Mouse (Mus musculus) T-helper 17 cell (primary cell): ENCODE data around the gene Xab2.
"Not testable (repeated sequence)": the region's sequence is repeated elsewhere in the genome, so short reads cannot be mapped to it uniquely, and the experiment has no call there.

ENCODE experiments used
- in situ Hi-C, 2 experiments: fragments of 300-600 bp; cut with MboI, MseI; formaldehyde crosslinking; loops; 1 replicate in 1 of 2; 2 replicates in 1 of 2; pipeline ENCODE4 v1.15.1; 2025; ENCODE audit warnings: high pct_unique_total_duplicates in 2 of 2

The Xab2 gene

DNA sequence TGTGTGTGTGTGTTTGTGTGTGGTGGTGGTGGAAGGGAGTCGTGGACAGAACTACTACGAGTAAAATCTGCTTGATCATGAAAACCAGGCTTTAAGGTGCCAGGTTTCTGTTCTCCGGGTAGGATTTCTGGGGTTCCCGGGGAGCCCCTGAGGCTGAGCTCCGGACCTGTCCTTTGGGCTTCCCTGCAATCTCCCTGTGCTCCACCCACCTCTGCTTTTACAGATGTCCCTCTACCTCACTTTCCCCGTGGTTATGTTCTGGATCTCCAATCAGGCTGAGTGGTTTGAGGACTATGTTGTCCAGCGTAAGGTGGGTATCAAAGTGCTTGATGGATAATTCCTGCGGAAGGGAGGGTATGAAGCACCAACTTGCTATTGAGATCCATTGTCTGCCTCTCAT, 1.0 kb upstream of the Xab2 start:
- in situ Hi-C loops = loop anchor here in 1 of 2 experiments (5.0 to 10.0 kb wide), 2 partner anchors 117 to 545 kb away; partner anchors contain the start of genes Evi5l and Mcoln1

DNA sequence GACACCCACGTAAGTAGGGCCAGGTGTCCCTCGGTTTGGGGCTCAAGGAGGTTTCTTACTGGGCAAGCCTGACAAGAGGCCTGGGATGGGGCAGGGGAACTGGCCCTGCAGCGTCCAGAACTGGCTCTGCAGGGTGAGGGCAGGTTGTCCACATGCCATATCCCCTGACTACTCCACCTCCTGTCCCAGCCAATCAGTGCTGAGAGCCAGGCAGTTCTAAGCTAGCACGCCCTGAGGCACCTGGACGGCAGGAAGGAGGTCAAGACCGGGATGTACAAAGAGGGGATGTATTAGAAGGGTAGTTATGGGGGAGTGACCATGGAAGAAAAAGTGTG, 11.3 kb downstream of the Xab2 start:
- in situ Hi-C loops = no loop called here

DNA sequence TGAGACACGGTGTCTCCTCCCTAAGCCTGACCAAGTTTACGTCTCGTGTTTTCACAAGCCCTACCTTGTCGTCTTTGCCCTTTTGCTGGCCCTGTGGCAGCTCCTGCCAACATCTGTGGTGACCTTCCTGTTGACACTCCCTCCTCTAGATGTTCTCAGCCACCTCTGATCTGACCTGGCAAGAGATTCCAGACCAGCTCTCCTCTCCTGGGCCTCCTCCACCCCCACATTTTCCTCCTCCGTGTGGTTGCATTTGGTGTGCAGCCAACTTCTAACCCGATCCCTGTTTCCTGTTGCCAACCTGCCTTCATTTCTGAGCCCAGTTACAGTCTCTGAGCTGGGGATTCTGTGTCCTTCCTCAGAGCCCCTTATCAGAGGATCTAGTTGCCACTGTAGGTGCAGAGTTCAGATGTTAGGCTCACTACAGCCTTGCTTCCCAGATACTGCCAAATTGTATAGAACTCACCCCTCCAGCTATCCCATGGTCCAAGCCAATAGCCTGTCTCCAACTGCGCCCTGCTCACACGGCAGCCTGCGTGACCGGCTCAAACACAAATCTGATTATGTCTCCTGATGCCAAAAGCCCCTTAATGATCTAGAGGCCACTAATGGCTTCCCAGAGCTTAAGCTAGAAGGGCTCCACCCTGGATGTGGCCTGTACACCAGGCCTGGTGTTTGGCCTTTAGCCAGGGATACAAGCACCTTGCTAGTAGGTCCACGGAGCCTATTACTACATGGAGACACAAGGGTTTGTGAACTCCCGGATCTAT, 11.9 kb downstream of the Xab2 start:
- in situ Hi-C loops = no loop called here

DNA sequence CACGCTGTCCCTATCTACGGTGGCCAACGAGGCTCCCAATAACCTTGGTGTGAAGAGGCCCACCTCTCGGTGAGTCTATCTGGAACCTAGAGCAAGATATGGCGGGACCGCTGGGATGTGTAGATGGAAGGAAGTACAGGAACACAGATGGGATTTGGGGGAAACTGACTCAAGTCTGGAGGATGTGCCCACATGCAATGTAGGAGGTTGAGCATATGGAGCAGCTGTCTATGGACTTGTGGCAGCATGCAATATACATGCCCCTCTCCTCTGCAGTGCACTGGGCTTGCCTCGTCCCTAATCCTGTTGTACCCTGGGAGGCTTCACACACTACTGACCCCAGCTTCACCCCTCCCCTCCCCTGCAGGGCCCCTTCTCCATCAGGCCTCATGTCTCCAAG, 13.3 kb downstream of the Xab2 start:
- in situ Hi-C loops = no loop called here

DNA sequence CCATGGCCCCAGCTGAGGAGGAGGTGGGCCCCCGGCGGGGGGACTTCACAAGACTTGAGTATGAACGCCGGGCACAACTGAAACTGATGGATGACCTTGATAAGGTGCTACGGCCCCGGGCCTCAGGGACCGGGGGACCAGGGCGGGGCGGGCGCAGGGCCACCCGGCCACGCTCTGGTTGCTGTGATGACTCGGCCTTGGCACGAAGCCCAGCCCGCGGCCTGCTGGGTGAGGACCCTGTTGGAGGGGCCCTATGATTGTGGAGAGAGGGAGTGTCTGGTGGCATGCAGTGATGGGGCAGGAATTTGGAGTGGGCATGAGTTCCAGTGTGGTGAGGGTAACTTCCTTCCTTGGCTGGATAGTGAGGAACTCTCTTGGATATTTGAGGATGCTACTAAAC, 14.5 kb downstream of the Xab2 start:
- in situ Hi-C loops = no loop called here

DNA sequence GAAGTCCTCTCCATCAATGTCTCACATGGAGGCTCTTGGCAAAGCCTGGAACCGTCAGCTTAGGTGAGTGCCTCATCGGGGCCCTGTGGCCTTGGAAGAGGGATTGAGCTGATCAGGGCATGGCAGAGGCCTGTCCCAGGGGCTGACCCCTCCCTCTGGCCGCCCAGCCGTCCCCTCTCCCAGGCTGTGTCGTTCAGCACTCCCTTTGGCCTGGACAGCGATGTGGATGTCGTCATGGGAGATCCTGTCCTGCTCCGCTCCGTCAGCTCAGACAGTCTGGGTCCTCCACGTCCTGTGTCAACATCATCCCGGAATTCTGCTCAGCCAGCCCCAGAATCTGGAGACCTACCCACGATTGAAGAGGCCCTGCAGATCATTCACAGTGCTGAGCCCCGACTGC, 17.7 kb downstream of the Xab2 start:
- in situ Hi-C loops = no loop called here

DNA sequence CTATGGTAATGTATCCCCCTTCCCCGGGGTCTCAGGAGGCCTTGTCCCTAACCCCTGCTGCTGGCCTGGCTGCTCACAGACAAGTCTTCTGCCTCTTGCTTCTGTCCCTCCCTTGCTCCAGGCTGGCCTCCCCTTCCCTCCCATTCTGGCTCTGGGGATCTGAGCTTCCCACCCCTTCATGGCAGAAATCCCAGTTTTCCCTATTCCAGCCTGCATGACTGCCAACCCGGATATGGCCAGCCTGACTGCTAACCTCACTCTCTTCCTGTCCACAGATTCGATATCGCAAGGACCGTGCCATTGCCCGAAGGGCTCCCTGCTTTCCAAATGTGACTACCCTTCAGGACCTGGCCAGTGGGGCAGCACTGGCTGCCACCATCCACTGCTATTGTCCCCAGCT, 20.7 kb downstream of the Xab2 start:
- in situ Hi-C loops = no loop called here

DNA sequence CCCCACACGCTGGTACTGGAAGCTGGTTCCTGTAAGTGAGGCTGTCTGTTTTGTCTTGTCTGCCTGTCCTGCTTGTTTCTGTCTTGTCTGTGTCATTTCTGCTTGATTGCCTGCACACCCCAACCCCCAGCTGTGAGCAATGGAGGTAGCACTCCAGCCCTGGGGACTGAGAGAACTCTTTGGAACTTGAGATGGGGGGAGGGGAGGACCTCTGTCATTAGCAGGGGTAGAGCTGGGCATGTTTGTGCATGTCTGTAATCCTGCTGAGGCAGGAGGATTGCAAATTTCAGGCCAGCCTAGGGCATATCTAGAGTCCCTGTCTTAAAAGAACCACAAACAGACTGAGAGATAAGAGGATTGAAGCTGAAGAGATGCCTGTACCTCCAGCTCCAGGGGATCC, 21.9 kb downstream of the Xab2 start:
- in situ Hi-C loops = no loop called here

DNA sequence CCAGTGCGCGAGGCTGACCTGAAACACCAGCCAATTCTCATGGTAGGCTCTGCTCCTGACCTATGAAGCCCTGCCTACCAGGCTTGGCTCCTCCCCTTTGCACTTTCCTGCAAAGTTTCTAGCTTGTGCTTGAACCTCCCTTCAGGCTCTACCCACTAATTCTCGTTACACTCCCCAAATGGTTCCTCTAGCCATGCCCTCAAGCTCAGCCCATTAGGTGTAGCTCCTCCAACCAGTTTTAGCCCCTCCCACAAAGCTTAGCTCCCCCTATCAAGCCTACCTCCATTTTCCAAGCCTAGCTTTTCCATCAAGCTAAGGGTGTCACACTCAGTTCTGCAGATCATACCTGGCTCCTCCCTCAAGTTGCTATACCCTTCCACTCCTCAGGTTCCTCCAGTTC, 23.1 kb downstream of the Xab2 start:
- in situ Hi-C loops = no loop called here

DNA sequence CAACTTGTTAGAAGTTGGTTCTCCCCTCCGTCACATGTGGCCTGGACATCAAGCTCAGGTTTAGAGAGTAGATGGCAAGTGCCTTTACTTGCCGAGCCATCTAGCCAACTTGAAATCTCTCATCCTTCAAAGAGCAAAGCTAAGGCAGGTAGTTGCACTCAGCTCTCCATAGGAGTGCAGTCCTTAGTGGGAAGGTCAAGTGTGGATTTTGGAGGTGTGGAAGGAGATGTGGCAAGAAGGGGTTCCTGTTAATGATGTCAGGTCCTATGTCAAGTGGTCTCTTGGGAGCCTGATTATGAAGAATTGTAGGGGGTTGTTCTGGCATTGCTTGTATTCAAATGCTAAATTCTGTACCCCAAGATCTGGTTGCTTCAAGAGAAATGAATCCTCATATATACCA, 26.6 kb downstream of the Xab2 start:
- in situ Hi-C loops = no loop called here

DNA sequence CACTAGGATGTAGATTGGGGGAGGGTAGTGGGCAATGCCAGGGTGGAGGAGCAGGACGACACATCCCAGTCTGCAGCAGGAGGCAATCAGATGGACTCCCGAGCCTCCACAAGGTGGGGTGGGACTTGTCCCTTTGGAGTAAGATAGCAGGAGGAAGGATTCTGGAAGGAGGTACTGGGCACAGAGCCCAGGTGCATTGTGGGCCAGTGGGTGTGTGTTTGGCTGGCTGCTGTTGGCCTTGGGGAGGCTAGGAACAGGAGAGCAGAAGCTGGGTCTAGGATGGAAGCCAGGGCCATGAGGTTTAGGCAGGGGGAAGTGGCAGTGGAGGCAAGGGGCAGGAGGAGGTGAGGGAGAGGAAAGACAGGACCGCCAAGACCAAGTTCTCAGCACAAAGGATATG, 27.6 kb downstream of the Xab2 start:
- in situ Hi-C loops = no loop called here

DNA sequence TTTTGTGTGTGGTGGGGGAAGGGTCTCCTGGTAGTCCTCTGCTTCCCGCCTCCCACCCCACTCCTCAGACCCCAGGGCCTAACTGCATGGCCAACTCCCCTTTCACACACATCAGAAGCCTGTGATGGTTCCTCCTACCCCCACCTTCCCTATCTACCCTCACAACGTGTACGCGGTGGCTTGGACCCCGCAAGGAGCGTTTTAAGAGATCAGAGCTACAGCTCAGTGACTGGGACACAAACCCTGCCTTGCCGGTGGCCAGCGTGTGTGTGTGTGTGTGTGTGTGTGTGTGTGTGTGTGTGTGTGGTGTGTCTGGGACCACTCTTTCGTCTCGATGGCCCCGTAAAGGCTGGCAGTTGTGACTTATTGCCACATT, 32.9 kb downstream of the Xab2 start:
- in situ Hi-C loops = no loop called here

DNA sequence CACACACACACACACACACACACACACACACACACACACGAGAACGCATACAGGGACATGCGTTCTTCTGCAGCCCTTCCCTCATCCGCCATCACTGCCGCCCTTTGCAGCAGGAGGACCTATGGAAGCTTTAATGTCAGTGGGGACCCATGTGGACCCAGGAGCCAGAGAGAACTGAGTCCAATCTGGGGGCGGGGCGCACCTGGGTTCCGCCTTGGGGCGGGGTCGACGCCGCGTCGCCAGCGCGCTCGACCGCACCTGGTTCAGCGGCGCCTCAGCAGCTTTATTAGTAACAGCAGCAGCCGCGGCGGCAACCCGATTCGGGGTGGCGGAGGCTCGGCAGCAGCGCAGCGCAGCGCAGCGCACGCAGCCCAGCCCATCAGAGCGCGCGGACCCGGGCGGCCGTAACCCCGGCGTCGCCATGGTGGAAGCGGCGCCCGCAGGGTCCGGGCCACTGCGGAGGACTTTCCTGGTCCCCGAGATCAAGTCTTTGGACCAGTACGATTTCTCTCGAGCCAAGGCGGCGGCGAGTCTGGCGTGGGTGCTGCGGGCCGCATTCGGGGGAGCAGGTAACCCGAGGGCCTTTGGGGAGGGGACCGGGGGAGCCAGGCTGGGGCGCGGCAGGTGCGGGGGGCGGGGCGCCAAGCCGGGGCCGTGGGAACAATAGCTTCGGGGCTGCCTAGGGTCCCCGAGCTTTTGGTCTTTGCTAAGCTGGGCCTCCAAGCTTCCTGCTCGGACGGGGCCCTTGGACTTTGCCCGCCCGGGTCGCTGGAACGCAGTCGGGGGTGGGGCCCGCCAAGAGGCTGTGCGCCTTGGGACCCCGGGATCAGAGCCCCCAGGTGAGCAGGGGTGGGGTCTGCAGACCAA, 33.5 kb downstream of the Xab2 start:
- in situ Hi-C loops = no loop called here

DNA sequence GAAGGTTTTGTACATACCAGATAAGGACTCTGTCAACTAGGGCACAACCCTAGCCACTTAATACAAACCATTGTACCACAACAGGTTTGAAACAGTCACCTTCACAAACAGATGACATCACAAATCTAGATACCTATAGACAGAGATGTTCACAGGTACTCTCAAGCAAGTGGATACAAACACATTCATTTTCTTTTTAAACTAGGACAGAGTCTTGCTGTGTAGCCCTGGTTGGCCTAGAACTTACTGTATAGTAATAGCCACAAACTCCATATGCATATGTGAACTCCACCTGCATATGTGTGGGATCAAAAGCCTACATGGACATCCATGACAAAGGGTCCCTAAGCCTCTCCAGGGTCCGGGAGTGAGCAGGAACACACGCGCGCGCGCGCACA, 34.1 kb downstream of the Xab2 start, which contains the start of gene Camsap3:
Gene Camsap3, plus strand, starts transcription at position 301 of the 398 bp plus-strand sequence.
- in situ Hi-C loops = no loop called here

DNA sequence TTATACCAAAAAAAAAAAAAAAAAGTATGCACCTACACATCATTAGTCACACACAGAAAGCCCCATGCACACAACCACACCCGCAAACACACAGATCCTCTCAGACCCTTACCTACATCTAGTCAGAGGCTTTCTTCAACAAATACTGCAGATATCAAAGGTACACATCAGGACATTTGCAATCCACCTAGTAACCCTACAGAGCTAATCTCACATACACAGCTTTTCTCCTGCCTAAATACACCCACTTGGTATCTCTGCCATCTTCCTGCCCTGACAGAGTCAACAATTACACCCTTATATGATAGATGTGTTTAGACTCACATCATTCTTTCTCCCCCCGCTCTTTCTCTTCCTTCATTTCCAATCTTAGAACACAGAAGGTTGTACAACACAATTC, 34.7 kb downstream of the Xab2 start:
- in situ Hi-C loops = no loop called here

DNA sequence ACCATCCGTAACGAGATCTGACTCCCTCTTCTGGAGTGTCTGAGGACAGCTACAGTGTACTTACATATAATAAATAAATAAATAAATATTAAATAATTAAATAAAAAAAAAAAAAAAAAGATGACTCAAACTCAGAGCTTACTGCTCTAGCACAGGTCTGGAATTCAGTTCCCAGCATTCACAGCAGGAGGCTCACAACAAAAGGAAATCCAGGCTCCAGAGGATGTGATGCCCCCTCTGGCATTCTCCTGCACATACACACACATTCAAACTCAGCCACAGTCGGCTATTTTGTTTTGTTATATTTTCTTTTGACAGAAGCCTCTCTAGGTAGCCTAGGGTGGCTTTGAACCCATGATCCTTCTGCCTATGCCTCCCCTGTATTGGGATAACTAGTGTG, 39.2 kb downstream of the Xab2 start:
- in situ Hi-C loops = not testable (repeated sequence)

DNA sequence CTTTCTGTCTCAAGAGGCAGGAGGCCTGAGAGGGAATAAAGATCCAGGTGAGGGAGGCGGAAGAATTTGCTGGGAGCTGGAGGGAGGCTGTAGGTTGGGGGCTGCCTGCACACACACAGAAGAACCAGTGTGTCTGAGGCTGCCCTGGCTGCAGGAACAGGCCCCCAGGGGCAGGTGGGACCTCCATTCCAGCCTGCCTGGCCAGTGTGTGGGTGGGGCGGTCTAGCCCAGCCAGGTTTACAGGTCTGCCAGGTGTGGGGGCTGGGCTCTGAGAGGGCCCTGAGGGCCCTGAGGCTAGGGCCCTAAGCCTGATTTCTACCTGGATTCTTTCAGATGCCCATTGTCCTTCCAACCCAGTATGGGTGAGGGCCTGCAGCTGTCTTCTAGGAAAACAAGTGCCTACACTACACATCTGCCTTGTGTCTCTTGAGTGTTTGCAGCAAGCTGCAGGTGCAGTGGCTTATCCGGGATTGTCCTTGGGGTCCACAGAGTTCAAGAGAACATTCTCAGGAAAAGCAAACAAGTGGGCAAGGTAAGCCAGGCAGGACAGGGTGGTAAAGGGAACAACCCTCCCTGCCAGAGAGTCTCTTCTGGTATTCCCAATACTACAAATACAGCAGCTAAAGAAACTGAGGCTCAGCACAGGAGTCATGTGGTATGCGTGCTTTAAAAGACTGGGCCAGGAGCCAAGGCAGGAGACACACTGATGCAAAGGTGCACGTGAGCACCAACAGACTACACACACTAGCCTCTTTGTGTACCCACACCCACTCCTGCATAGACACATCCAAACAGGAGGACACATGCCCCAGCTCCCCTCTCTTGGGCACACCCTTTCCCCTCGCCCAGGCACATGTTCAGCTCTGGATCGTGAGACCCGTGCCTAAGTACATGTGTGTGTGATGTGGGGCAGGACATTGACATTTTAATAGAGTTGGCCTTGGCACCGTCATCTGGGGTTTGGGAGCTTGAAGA, 41.4 kb downstream of the Xab2 start:
- in situ Hi-C loops = no loop called here

DNA sequence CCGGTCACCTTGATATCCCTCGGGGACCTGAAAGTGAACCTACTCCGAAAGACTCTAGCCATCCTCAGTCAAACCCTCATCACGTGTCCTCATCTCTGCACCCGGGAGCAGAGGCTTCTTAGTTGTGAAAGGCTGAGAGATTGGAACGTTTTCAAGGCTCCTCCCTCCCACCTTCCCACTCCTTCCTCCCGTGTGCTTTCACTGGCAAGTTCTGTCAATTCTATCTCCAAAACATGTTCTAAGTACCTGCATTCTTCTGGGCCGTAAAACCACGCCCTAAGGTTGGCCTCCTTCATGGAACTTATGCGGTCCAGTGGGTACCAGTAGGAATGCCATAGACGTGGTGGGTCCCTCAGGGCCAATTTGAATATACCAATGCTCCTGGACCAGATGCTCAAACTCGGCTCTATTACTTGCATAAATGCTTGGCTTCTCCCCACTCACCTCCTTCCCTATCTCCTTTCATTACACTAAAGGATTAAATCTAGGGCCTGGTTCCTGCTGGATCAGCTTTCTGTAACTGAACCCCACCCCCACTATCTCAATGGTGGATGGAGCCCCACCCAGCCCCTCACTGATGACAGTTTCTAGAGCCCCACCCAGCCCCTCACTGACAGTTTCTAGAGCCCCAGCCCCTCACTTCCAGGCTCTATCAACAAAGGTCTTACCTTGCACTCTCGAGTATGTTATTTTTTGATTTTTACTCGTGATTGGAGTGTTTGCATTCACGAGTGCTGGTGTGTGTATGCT, 44.7 kb downstream of the Xab2 start:
- in situ Hi-C loops = no loop called here

DNA sequence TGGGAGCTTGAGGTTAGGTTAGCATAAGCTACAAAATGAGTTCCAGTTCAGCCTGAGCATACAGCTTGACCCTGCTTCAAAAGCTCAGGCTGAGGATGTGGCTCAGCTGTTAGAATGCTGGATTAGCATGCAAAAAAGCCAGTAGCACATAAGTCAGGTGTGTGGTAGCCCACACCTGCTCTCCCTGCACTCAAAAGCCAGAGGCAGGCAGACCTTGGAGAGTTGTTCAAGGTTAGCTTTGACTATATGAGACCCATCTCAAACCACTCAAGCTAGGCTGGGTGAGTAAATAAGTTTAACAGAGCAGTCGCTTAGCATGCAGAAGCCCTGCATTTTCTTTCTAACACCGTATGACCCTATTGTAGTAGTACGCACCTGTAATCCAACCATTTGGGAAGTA, 46.6 kb downstream of the Xab2 start:
- in situ Hi-C loops = no loop called here

DNA sequence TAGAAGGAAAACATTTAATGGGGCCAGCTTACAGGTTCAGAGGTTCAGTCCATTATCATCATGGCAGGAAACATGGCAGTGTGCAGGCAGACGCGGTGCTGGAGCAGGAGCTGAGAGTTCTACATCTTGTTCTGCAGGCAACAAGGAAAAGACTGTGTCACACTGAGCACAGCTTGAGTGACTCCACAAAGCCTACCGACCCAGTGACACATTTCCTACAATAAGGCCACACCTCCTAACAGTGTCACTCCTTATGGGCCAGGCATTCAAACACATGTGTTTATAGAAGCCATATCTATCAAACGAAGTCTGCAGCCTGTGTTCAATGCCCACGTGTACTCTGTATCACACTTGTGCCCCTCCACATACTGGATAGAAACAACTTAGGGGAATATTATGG, 51.3 kb downstream of the Xab2 start:
- in situ Hi-C loops = no loop called here

DNA sequence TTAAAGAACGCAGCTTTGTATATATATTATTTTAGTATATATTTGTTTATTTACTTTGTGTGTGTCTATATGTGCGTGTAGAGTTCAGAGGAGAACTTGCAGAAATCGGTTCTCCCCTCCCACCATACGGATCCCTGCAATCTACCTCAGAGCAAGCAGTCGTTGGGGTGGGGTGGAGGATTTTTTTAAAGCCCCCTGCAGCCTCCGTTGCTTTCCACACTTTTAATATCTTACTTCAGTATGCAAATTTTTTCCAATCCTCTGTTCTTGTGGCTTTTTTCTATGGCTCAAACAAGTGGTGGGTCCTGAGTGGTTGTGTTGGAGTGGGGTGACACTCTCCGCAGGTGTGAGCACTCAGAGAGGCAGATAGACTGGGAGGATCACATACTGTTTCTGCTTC, 52.7 kb downstream of the Xab2 start:
- in situ Hi-C loops = no loop called here
